Mouse (Mus musculus): ENCODE measurements around the gene Abca8a. TPM values are rescaled to one million over a fixed set of nuclear protein-coding genes. Genes with fewer than 3 reads are reported as not detected.

Gene Abca8a
- polyA plus RNA-seq (2012; rRNA removed) = 0.60 and 4.4 TPM in 2 replicates

GRCm38 (mm10) chr11:110095858-110096257 lies at the start of gene Abca8a:
Abca8a (minus strand) TSS chr11:110095978.

DNA sequence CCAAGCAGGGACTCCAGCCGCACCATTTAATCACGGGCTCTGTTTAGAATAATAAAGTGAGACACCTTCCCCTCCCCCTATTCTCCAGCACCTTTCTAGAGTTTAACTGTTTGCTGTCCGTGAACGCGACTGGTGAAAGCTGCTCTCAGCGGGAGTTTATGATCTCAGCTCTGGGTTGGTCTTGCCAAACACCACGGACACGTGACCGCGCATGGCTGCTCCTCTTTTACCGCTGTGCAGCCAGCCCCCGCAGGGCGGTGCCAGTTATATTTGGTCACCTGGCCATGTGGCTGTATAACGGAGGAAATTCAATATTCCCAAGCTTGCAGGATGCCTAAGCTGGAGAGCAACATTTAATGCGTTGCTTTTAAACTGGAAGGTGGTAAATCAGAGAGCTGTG lies 100.2 kb downstream of the Abca8a start, which contains the start of gene Abca8b:
TSS of gene Abca8b (minus strand) at position 222 of the 400 bp plus-strand sequence.

Other genes starting within 250 kb of the Abca8a start
- 2.2 and 3.0 TPM in 2 replicates for gene Abca8b, start 100.1 kb downstream of the Abca8a start, polyA plus RNA-seq (2012; rRNA removed)
- 3.4 and 4.8 TPM in 2 replicates for gene Abca9, start 72.2 kb upstream of the Abca8a start, polyA plus RNA-seq (2012; rRNA removed)
- gene Abca6, start 155.8 kb upstream of the Abca8a start, polyA plus RNA-seq (2012; rRNA removed) = 0.23 and 0.40 TPM in 2 replicates
- gene Abca5, start 241.7 kb upstream of the Abca8a start, polyA plus RNA-seq (2012; rRNA removed) = 5.1 and 5.5 TPM in 2 replicates